Mouse (Mus musculus) brain, embryonic 14.5 days (tissue): ENCODE measurements at regions not wholly inside any gene's neighbourhood (a gene's known extent, or its start where the extent isn't known, plus 50 kb on each side); places are given as distances from the start of the nearest gene placed in this dataset.
"Not testable (repeated sequence)": the region's sequence is repeated elsewhere in the genome, so short reads cannot be mapped to it uniquely, and the experiment has no call there.

ENCODE experiments used
- DNase-seq: peaks from one replicate; pipeline ENCODE4 v3.0.0-alpha.2; 2011; ENCODE audit warnings: low read depth
- CTCF ChIP-seq: fragments of 200-500 bp; IDR thresholded peaks from 2 replicates; pipeline ENCODE4 v1.5.1; 2012; ENCODE audit warnings: inconsistent platforms, mild to moderate bottlenecking, moderate library complexity, borderline replicate concordance; ENCODE audit not compliant: insufficient read depth, insufficient read length; ENCODE audit errors: extremely low read depth
- POLR2A ChIP-seq: fragments of 200-500 bp; IDR thresholded peaks from 2 replicates; pipeline ENCODE4 v1.6.1; 2012; ENCODE audit warnings: mild to moderate bottlenecking, inconsistent platforms, borderline replicate concordance; ENCODE audit not compliant: poor library complexity, insufficient read depth, insufficient read length, severe bottlenecking; ENCODE audit errors: extremely low read depth

DNA sequence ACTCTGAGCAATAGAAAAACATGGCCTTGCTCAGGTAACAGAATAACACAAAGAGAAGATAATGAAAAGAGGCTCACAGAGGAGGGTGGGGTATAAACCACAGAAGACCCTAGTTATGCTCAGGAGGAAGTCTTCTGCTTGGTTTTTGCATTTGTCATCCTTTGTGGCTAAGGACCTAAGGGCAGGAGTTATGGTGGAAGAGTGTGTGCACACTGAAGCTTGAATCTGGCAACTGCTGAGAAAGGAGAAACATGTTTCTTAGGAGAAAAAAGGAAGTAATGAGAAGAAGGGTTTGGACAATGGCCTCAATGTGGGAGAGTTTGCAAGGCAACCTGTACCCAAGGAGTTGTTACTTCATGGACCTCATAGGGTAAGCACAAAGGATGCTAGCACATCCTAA is 106.8 kb upstream of the Nyap2 start:
- TF ChIP-seq CTCF: no peak
- no peak for DNase-seq

DNA sequence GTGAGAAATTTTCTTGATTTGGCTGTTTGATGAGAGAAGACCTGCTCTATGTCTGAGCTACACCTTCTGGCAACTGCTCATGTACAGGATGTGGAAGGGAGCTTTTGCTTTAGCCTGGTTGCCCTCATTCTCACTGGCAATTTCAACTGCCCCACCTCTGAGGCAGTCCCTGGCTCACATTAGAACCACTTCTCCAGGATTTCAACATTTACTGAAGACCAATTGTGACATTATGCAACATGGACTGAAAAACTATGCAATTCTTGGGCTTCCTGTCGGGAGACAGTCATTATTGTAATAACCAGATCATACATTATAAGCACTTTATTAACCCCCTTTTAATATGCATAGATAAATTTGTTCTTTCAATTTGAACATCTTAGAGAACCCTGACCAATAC is 107.6 kb upstream of the Nyap2 start:
- TF ChIP-seq CTCF: no peak
- TF ChIP-seq POLR2A: no peak
- no peak for DNase-seq

DNA sequence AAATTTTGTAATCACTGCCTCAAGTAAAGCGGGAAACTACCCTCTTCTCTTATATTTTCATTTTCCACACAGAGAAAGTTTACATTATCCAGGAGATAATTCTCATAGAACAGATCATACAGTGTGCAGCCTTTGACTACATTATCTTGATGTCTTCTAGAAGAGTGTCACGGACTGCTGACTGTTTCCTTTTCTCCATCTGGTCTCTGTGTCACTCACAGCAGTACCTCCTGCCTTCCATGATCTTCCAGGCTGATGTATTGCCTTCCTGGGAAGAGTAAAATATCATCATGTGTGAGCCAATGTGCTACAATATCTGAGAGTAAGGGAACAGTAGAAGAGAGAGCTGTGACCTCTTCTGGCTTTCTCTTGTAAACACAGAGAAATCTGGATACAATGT is 111.0 kb upstream of the Nyap2 start:
- DNase-seq: peak; percentile 12
- no peak for TF ChIP-seq CTCF
- no peak for TF ChIP-seq POLR2A

DNA sequence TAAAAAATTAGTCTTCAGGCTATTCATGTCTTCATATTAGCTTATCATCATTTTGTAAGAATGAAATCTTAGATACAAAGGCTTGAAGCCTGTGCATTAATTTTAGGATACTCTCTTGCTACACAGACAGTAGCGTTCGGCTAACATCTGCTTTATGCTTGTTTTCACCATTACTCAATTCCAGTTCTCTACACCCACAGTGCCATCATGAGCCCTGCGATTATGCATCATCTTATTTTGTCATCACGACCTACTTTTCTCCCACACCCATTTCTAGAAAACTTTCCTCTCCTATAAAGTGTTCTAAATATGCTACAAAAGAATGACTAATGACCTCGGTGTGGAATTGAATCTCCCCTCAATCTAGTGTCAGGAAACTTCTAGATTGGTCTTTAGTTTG is 112.4 kb upstream of the Nyap2 start:
- DNase-seq: no peak
- TF ChIP-seq POLR2A (no peak), CTCF (no peak)

DNA sequence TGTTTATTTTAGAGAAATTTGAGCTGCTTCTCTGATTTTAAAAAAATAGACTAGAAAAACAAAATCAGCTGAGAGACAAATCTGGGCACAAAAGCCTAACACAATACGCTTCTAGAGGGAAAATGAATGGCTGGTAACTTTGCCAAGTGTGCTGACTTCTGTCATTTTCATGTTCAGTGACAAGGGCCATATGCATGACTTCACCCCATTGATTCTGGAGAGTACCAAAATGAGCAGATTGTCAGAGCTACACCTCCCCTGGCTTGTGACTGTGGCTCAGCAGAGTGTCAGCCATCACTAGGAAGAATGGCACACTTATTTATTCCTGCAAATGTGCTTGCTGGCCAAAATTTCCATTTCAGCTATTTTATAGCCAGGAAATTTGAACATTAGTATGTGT is 112.9 kb upstream of the Nyap2 start:
- peak; percentile 83 for DNase-seq
- no peak for TF ChIP-seq POLR2A
- TF ChIP-seq CTCF: no peak

DNA sequence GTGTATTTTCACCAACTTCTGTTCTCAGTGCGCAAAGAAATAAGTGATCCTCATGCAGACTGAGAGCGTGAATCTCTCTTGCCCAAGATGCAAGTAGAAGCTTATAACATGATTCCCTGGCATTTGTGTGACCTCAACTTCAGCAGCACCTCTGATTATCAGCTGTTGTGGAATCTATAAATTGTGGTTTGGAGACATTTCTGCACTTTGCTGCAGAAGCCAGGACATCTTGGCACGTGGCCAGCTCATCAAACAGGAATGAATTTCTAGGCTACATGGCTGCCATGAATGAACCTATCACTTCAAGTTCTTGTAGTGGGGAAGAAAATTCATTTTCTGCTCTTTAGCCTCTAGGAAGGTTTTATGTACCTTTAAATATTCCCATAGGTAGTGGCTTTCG is 126.3 kb upstream of the Nyap2 start:
- no peak for TF ChIP-seq POLR2A
- TF ChIP-seq CTCF: no peak
- peak; percentile 29 for DNase-seq

DNA sequence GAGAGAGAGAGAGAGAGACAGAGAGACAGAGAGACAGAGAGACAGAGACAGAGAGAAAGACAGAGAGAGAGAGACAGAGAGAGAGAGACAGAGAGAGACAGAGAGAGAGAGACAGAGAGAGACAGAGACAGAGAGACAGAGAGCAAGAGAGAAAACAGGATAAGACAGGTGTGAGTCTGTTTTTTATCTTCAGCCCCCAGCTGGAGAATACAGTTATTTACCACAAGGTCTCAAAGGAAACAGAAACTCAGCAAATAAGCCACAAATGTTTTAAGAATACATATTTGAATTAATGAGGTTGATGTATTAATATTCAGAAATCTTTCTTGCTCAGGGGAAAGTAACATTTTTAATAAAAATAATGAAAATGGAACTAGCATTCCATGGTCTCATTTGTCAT is 130.7 kb upstream of the Nyap2 start:
- DNase-seq: not testable (repeated sequence)

DNA sequence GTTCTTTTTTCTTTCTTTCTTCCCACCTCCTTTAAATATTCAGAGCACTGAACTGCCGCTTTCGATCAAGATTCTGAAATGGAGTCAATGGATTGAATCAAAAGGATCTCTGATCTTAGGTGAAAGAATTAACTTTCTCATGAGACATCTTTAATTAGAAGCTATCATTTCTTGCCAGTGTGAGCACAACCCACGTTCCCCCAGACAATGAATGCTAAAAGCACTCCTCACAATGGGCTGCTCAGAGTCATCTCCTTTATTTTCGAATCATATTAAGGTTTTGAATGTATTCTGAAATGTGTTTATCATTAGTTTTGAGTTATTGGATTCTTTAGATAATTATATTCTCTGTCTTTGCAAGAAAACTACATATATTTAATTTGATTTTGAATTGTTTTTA is 137.4 kb upstream of the Nyap2 start:
- DNase-seq: peak; percentile 28
- no peak for TF ChIP-seq CTCF
- TF ChIP-seq POLR2A: no peak

DNA sequence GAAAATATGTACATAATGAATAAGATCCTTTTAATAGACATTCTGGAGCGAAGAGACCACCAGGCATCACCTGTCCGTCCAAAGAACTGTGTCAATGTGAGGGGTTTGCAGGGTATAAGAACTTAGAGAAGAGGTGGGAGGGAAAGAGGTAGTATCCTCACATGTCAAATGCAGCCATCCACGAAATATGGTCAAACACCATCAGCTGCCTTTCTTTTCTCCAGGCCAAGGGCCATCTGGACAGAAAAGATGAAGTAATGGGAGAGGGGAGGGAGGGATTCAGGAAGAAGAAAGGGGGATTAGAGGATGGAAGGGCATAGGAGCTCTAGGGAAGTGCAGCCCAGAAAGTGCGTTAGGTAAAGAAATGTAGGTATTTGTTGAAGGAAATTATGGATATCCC is 141.0 kb upstream of the Dock10 start:
- TF ChIP-seq CTCF: no peak
- TF ChIP-seq POLR2A: no peak
- DNase-seq: no peak

DNA sequence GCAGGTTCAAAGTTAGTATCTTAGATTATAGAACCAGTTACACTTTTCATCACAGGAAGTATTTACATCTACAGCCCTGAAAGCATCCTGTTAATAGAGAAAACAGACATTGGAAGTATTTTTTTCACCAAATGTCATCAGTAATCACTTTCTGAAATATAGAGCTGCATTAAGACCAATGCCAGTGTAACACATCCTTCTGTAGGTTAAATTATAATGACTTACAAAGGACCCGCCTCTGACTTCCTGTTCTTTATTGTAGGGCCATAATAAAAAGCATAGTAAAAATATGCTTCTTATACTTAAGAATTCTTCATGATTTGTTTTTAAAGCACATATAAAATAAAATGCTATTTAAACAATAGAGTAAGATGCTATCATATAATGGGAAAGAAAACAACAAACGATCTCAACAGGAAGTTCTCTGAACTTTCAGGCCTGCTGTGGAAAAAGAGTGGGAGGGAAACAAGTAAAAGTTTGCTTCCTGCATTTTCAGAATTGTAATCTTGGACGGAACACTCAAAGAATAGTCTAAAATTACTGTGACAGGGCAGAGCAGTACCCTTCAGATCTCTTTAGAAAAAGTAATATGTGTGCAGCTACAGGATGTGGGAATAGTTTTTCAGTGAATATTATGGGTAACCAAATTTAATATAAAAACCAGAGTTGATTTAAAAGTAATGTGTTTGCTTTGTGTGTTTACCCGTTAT is 116.0 kb upstream of the Dock10 start:
- no peak for DNase-seq
- TF ChIP-seq POLR2A (no peak), CTCF (no peak)

DNA sequence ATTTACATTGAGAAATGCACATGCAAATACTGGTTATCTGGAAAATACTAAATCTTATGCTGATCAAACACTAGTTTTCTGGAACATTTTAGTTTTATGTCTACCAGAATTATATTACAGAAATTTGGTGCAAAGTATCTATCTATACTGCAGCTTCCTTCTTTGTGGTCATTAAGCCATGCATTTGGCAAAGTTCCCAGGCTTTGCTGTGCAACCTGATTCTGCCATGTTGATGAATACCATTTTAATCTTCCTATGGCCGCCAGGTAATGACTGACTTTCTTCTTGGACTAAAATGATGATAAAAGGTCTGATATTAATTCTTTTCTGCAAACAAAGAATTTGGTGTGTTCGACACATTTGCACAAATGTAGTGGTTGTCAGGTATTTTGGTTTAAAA is 115.3 kb upstream of the Dock10 start:
- TF ChIP-seq CTCF (no peak), POLR2A (no peak)
- DNase-seq: peak; percentile 21

DNA sequence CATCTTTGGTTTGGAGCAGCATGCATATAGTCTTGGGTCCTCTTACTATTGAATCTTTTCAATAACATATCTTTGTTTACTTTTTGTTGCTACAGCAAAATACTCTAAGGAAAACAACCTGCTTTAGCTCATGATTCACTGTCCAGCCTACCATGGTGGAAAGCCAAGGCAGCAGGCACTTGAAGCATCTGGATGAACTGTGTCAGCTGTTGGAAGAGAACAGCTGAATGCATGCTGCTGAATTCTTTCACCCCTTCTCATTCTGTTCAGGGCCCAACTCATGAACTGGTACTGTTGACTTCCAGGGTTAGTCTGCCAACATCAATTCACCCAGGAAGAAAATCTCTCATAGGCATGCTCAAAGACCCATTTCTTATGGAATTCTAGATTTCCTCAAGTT is 110.5 kb upstream of the Dock10 start:
- TF ChIP-seq POLR2A (no peak), CTCF (no peak)
- no peak for DNase-seq

DNA sequence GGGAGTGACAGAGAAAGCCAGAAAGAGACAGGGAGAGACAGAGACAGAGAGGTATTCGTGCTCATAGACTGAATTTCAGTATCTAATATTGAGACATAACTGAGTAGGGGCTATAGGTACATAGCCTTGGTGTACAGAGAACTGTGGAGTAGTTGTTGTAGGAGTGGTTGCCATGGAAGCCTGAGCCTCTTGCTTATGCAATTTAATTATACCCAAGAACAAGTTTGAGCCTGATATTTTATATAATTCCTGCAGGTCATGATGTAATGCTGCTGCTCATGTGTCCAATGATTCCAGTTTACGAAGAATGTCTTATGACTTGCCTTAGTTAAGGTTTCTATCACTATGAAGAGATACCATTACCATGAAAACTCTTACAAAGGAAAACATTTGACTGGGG is 98.7 kb upstream of the Dock10 start:
- TF ChIP-seq CTCF: no peak
- no peak for TF ChIP-seq POLR2A
- DNase-seq: no peak

DNA sequence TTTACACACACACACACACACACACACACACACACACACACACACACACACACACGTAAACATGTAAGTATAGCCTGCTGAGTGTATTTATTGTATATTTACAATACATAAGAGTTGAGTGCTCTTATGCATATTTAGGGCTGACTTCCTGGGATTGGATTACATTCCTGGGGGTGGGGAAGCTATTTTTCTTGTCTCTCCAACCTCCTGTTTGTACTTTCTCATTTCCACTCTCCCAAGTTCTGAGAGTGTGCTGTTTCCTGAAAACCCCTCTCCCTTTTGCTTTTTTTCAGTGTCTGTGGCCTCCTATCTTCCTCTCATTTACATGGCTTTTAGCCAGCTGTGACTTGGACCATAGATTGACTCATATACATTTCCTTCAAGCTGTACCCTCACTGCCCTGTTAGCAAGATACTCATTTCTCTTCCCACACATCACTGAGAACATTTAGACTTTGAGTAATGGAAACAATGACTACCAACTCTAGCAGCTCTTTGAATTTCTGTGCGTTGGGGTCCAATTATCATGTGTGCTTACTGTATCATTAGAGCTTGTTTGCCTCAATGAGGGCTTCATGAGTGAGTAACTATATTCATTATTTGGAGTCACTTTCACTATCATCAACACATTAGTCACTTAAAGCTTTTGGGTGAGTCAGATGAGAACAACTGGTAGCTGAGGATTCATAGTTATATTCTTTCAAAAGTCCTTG is 96.8 kb upstream of the Dock10 start:
- peak; percentile 10 for DNase-seq
- TF ChIP-seq POLR2A (no peak), CTCF (no peak)

DNA sequence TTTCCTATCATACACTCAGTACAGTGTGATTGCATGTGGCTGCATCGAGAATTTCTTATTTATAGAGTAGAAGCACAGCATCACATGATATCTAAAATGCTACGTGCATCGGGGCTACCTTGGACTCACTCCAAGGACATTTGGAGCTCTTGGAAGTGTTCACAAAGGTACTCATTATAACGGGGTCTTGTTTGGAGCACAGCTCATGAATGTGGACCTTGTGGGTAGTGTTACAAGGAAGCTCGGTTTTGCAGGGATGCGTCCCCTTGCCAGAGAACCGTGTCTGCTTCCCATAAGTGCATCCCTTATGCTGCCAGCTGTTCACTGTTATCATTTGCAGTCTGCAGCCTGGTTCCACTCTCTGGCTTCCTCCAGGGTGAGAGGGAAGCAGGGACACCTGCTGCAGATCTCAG is 96.0 kb upstream of the Dock10 start:
- peak; percentile 85 for DNase-seq
- TF ChIP-seq POLR2A (no peak), CTCF (no peak)

DNA sequence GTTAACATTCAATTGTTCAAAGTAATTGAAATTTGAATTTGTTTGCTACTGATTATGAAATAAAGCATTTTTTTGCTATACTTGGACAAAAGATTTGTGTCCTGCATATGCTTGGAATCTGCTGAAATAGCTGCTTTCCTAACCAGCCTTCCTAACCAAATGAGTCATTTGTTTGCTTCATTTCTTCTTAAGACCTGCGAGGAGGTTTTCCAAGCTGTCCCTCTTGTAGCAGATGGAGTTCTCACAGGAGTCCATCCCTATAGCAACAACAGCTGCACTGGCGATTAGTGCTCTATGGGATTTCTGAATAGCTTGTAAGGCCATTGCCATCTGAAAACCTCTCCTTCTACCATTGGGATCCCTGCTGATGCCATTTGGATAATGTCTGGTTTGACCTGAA is 94.4 kb upstream of the Dock10 start:
- TF ChIP-seq CTCF (no peak), POLR2A (no peak)
- DNase-seq: peak; percentile 71
